In genomic region chr11:31637788-31638373, GRCm38 (mm10) we compare ENCODE assay signal across 7 mouse cellular contexts. TPM values are rescaled to one million over a fixed set of nuclear protein-coding genes. Genes with fewer than 3 reads are reported as not detected.
DNase-seq lines count a peak whose midpoint lies in the region; ATAC-seq and TF ChIP-seq lines count a peak whose summit lies in the region.

No protein-coding gene starts in this region.

- peak; percentile 72 for TF ChIP-seq CTCF in cortical plate, adult 2 months (IDR thresholded peaks at IDR 0.05; ENCODE audit: extremely low read depth, insufficient read depth, low read length)

- H3K27ac ChIP-seq in cortical plate, adult 2 months (ENCODE audit: insufficient read depth, low read length) = no peak overlapping the region
- no peak overlapping the region for H3K27ac ChIP-seq in intestine, embryonic 15.5 days
- H3K27ac ChIP-seq in midbrain, embryonic 15.5 days = no peak overlapping the region

- no peaks in the 10 kb centered on the region for H3K27me3 ChIP-seq in intestine, embryonic 15.5 days (replicated peaks)
- H3K27me3 ChIP-seq in midbrain, embryonic 15.5 days (replicated peaks) = no peaks in the 10 kb centered on the region

- intact Hi-C loops in left cerebral cortex, postnatal 4 days (cut with DNase I) = no loop called here

- TF ChIP-seq POLR2A in cortical plate, adult 2 months (IDR thresholded peaks at IDR 0.05; ENCODE audit: extremely low read depth, insufficient read depth, low read length) = no peak

- WGBS in intestine, embryonic 15.5 days = 27% methylated on average over 10 of the region's 10 CpGs
- WGBS in midbrain, embryonic 15.5 days = 32% methylated on average over 10 of the region's 10 CpGs

- no peaks in the 10 kb centered on the region for H3K36me3 ChIP-seq in intestine, embryonic 15.5 days
- H3K36me3 ChIP-seq in midbrain, embryonic 15.5 days (replicated peaks) = no peaks in the 10 kb centered on the region

- peak; percentile 30 for DNase-seq in adrenal gland, adult 8-10 months
- peak; percentile 81 for DNase-seq in gastrocnemius, postnatal 10 days
- DNase-seq in left cerebral cortex, postnatal 4 days = peak; percentile 77
- peak; percentile 26 to 71 for DNase-seq in spleen, postnatal 10 days (ENCODE audit: low spot score in 2 of 2)

- no peak overlapping the region for H3K4me3 ChIP-seq in cortical plate, adult 2 months (ENCODE audit: insufficient read depth, low read length)
- no peak overlapping the region for H3K4me3 ChIP-seq in intestine, embryonic 15.5 days (replicated peaks)
- no peak overlapping the region for H3K4me3 ChIP-seq in midbrain, embryonic 15.5 days

- H3K9me3 ChIP-seq in intestine, embryonic 15.5 days = no peaks in the 10 kb centered on the region
- H3K9me3 ChIP-seq in midbrain, embryonic 15.5 days = no peaks in the 10 kb centered on the region

- ATAC-seq in intestine, embryonic 15.5 days = peak; percentile 84
- peak; percentile 78 for ATAC-seq in midbrain, embryonic 15.5 days (replicated peaks)

- no peak overlapping the region for H3K9ac ChIP-seq in intestine, embryonic 15.5 days
- H3K9ac ChIP-seq in midbrain, embryonic 15.5 days = no peak overlapping the region

- 0 out of 2 replicates have a peak overlapping the region, but pooled peaks have one; percentile 18 for H3K4me2 ChIP-seq in intestine, embryonic 15.5 days (replicated peaks)
- H3K4me2 ChIP-seq in midbrain, embryonic 15.5 days = 0 out of 2 replicates have a peak overlapping the region, but pooled peaks have one; percentile 18

- H3K4me1 ChIP-seq in cortical plate, adult 2 months (ENCODE audit: control insufficient read depth, insufficient read depth, low read length) = no peaks in the 10 kb centered on the region
- H3K4me1 ChIP-seq in intestine, embryonic 15.5 days (replicated peaks) = no peaks in the 10 kb centered on the region
- H3K4me1 ChIP-seq in midbrain, embryonic 15.5 days = no peaks in the 10 kb centered on the region

RNA-seq across cellular contexts. Expression of gene Bod1, which starts 33.8 kb away (rescaled TPM):
- 10 to 100 TPM; 61.7 to 72.4 (median 68.6) TPM for total RNA-seq in adrenal gland, adult 8-10 months (2022)
- polyA plus RNA-seq in cortical plate, adult 2 months (2012; rRNA removed) = 154 and 158 TPM in 2 replicates
- total RNA-seq in gastrocnemius, postnatal 10 days (2021) = 100 to 1,000 TPM; 113 TPM
- polyA plus RNA-seq in intestine, embryonic 15.5 days (2015; fragmentation: Nextera tagmentation; extraction: Ambion mirVana) = 68.2 and 69.5 TPM in 2 replicates
- 10 to 100 TPM; 96.7 to 99.4 TPM for total RNA-seq in left cerebral cortex, postnatal 4 days (2021)
- 138 and 148 TPM in 2 replicates for polyA plus RNA-seq in midbrain, embryonic 15.5 days (2015; fragmentation: Nextera tagmentation; extraction: Ambion mirVana)

Comparison
In these comparisons a context has a peak if more than half of its experiments do, and no peak if none do; other contexts are left out.
1. DNase-seq: peak in every context shown above with its lines; median percentile 81 in gastrocnemius, postnatal 10 days; 77 in left cerebral cortex, postnatal 4 days; 48 in spleen, postnatal 10 days; 30 in adrenal gland, adult 8-10 months.